Mouse (Mus musculus) heart, adult 2 months (tissue): ENCODE measurements around the gene Ttc7. TPM values are rescaled to one million over a fixed set of nuclear protein-coding genes. Genes with fewer than 3 reads are reported as not detected.

ENCODE experiments used
- DNase-seq, 2 experiments: peaks; one replicate each; pipeline ENCODE4 v3.0.0; 2021
- H3K27ac ChIP-seq: fragments of 200-600 bp; 2 replicates; pipeline ENCODE4 v1.8.1; 2022
- H3K27me3 ChIP-seq: fragments of 200-500 bp; 2 replicates; pipeline ENCODE4 v1.6.1; 2012; ENCODE audit warnings: mild to moderate bottlenecking, low read length, inconsistent platforms, mixed read lengths; ENCODE audit not compliant: control insufficient read depth, insufficient read depth
- H3K36me3 ChIP-seq: fragments of 200-500 bp; 2 replicates; pipeline ENCODE4 v1.6.1; 2012; ENCODE audit warnings: low read length, inconsistent platforms; ENCODE audit not compliant: control insufficient read depth, insufficient read depth
- H3K4me1 ChIP-seq: fragments of 200-500 bp; 2 replicates; pipeline ENCODE4 v1.6.1; 2011; ENCODE audit warnings: low read length; ENCODE audit not compliant: control insufficient read depth, insufficient read depth
- H3K4me3 ChIP-seq: fragments of 200-600 bp; 2 replicates; pipeline ENCODE4 v1.8.1; 2022
- H3K79me2 ChIP-seq: fragments of 200-500 bp; replicated peaks from 2 replicates; pipeline ENCODE4 v1.6.1; 2012; ENCODE audit warnings: mild to moderate bottlenecking, inconsistent platforms, low read length, moderate library complexity, mixed read lengths; ENCODE audit not compliant: control insufficient read depth, insufficient read depth
- H3K9ac ChIP-seq: fragments of 200-500 bp; 2 replicates; pipeline ENCODE4 v1.6.1; 2012; ENCODE audit warnings: low read depth, mild to moderate bottlenecking, control low read depth, inconsistent platforms, low read length, mixed read lengths
- CTCF ChIP-seq: fragments of 200-600 bp; IDR thresholded peaks from 2 replicates; pipeline ENCODE4 v1.8.1; 2022; ENCODE audit warnings: antibody characterized with exemption, mild to moderate bottlenecking, moderate library complexity
- EP300 ChIP-seq: fragments of 200-500 bp; IDR thresholded peaks from 2 replicates; pipeline ENCODE4 v1.6.1; 2011; ENCODE audit warnings: low read depth, low read length, control low read depth; ENCODE audit not compliant: insufficient read depth
- POLR2A ChIP-seq: fragments of 200-500 bp; IDR thresholded peaks from 2 replicates; pipeline ENCODE4 v1.6.1; 2011; ENCODE audit warnings: mild to moderate bottlenecking, low read depth, low read length, control low read depth; ENCODE audit not compliant: insufficient read depth
- WGBS: fragments of 180-500 bp; shearing (Covaris S2); methylation state at CpG from one replicate; pipeline ENCODE4 v1.1.7; 2018; 5-methylcytosine and 5-hydroxymethylcytosine counted together
- intact Hi-C: fragments of 180-260 bp; cut with DNase I; formaldehyde crosslinking; loops from one replicate; pipeline ENCODE4 v1.15.1; 2025
- polyA plus RNA-seq: library from polyadenylated mRNA; depleted of rRNA; stranded (reverse); fragments of >200 nt; gene quantifications from 2 replicates; pipeline ENCODE4 v1.2.3, GENCODE M21; 2012
- total RNA-seq, 2 experiments: library from RNA; stranded (reverse); gene quantifications; 2 replicates each; pipeline ENCODE4 v1.2.3; 2021

Gene Ttc7
- total and polyA plus RNA-seq, 3 experiments: 20.9 to 23.2 (median 21.3) TPM

DNA sequence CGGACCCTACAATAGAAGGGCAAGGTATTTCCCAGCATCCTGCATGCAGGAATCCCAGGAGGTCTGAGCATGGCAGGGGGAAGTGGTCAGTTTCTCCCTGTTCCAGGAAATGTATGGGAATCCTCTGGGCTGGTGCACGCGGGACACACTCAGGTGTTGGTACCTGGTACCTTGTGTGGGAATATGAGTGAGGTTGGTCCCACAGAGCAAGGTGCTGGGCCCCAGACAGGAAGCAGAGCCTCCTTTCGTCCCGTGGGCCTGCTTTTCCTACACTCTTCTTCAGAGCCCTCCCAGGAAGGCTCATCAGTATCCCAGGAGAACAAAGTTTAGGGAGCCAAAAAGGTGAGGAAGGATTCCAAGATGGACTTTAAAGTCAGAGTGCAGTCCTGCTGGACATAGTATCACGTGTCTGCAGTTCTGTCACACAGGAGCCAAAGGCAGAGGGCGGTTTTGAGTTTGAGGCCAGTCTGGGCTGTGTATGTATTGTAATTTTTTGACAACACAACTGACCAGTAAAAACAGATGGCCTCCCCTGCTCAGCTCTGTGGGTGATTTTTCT, 1.9 kb downstream of the Ttc7 start:
- Histone ChIP-seq H3K79me2 (no peaks in the 10 kb centered on the region), H3K27me3 (no peaks in the 10 kb centered on the region), H3K36me3 (no peaks in the 10 kb centered on the region), H3K4me3 (no peak overlapping the region), H3K27ac (no peak overlapping the region), H3K4me1 (peaks cover 2% of the 10 kb centered on the region; the same call in 1 of the 2 replicates), H3K9ac (no peak overlapping the region)
- 81% methylated on average over 7 of the region's 7 CpGs for WGBS
- no peak for DNase-seq
- intact Hi-C loops: loop anchor here (10.0 kb wide), 1 partner anchor 1140 kb away; the partner anchor contains the start of gene Srbd1
- TF ChIP-seq POLR2A (no peak), CTCF (no peak)

GRCm38 (mm10) chr17:87285731-87286465, 3.2 kb downstream of the Ttc7 start:
- H3K4me1 ChIP-seq: peaks cover 2% of the 10 kb centered on the region; the same call in 1 of the 2 replicates
- H3K9ac ChIP-seq: no peak overlapping the region
- H3K27me3 ChIP-seq: no peaks in the 10 kb centered on the region
- no peaks in the 10 kb centered on the region for H3K79me2 ChIP-seq
- 81% methylated on average over 23 of the region's 23 CpGs for WGBS
- TF ChIP-seq EP300 (no peak), POLR2A (no peak), CTCF (no peak)
- no peak overlapping the region for H3K27ac ChIP-seq
- no peak overlapping the region for H3K4me3 ChIP-seq
- DNase-seq: no peak
- no peaks in the 10 kb centered on the region for H3K36me3 ChIP-seq
- intact Hi-C loops: loop anchor here (10.0 kb wide), 1 partner anchor 1141 kb away; the partner anchor contains the start of gene Srbd1

GRCm38 (mm10) chr17:87286481-87287143, 3.9 kb downstream of the Ttc7 start:
- H3K27me3 ChIP-seq: no peaks in the 10 kb centered on the region
- H3K36me3 ChIP-seq: no peaks in the 10 kb centered on the region
- intact Hi-C loops: loop anchor here (10.0 kb wide), 1 partner anchor 1142 kb away; the partner anchor contains the start of gene Srbd1
- no peak overlapping the region for H3K4me3 ChIP-seq
- TF ChIP-seq CTCF (no peak), EP300 (no peak), POLR2A (no peak)
- 85% methylated on average over 8 of the region's 8 CpGs for WGBS
- H3K79me2 ChIP-seq: no peaks in the 10 kb centered on the region
- no peak overlapping the region for H3K9ac ChIP-seq
- H3K27ac ChIP-seq: no peak overlapping the region
- no peak for DNase-seq
- H3K4me1 ChIP-seq: peaks cover 2% of the 10 kb centered on the region; the same call in 1 of the 2 replicates

GRCm38 (mm10) chr17:87287197-87287777, 4.6 kb downstream of the Ttc7 start:
- Histone ChIP-seq H3K79me2 (no peaks in the 10 kb centered on the region), H3K27ac (no peak overlapping the region), H3K27me3 (no peaks in the 10 kb centered on the region), H3K4me1 (peaks cover 2% of the 10 kb centered on the region; the same call in 1 of the 2 replicates), H3K36me3 (no peaks in the 10 kb centered on the region), H3K4me3 (no peak overlapping the region), H3K9ac (no peak overlapping the region)
- intact Hi-C loops: loop anchor here (10.0 kb wide), 1 partner anchor 1142 kb away; the partner anchor contains the start of gene Srbd1
- TF ChIP-seq CTCF (no peak), EP300 (no peak), POLR2A (no peak)
- DNase-seq: no peak
- 84% methylated on average over 8 of the region's 8 CpGs for WGBS

GRCm38 (mm10) chr17:87288131-87288530, 5.4 kb downstream of the Ttc7 start:
- no peaks in the 10 kb centered on the region for H3K27me3 ChIP-seq
- H3K27ac ChIP-seq: no peak overlapping the region
- WGBS: 63% methylated on average over 12 of the region's 12 CpGs
- no peak overlapping the region for H3K9ac ChIP-seq
- H3K79me2 ChIP-seq: no peaks in the 10 kb centered on the region
- intact Hi-C loops: loop anchor here (10.0 kb wide), 1 partner anchor 1143 kb away; the partner anchor contains the start of gene Srbd1
- peaks cover 2% of the 10 kb centered on the region; the same call in 1 of the 2 replicates for H3K4me1 ChIP-seq
- TF ChIP-seq EP300: no peak
- no peak for TF ChIP-seq CTCF
- TF ChIP-seq POLR2A: no peak
- no peaks in the 10 kb centered on the region for H3K36me3 ChIP-seq
- H3K4me3 ChIP-seq: no peak overlapping the region
- no peak for DNase-seq
